Mouse (Mus musculus) testis, adult 2 months (tissue): ENCODE results near the gene Sipa1l1. TPM values are rescaled to one million over a fixed set of nuclear protein-coding genes. Genes with fewer than 3 reads are reported as not detected.
A peak's percentile ranks its signal among the peaks of the same experiment; 100 is the strongest.

Source experiments
- H3K27ac ChIP-seq: fragments of 200-500 bp; 2 replicates; pipeline ENCODE4 v1.5.1; 2012; ENCODE audit warnings: low read depth, low read length; ENCODE audit not compliant: control insufficient read depth, insufficient read depth
- H3K27me3 ChIP-seq: fragments of 200-500 bp; 2 replicates; pipeline ENCODE4 v1.6.1; 2012; ENCODE audit warnings: mild to moderate bottlenecking, low read length, moderate library complexity; ENCODE audit not compliant: control insufficient read depth, insufficient read depth
- H3K36me3 ChIP-seq: fragments of 200-500 bp; 2 replicates; pipeline ENCODE4 v1.6.1; 2012; ENCODE audit warnings: mild to moderate bottlenecking, low read length; ENCODE audit not compliant: control insufficient read depth, insufficient read depth
- H3K4me1 ChIP-seq: fragments of 200-500 bp; 2 replicates; pipeline ENCODE4 v1.6.1; 2012; ENCODE audit warnings: low read length; ENCODE audit not compliant: control insufficient read depth, insufficient read depth
- H3K4me3 ChIP-seq: fragments of 200-500 bp; 2 replicates; pipeline ENCODE4 v1.5.1; 2012; ENCODE audit warnings: low read depth, mild to moderate bottlenecking, low read length, moderate library complexity, mixed read lengths; ENCODE audit not compliant: control insufficient read depth
- CTCF ChIP-seq: fragments of 200-500 bp; IDR thresholded peaks from 2 replicates; pipeline ENCODE4 v1.5.1; 2012; ENCODE audit warnings: low read depth, mild to moderate bottlenecking, inconsistent platforms, low read length, moderate library complexity; ENCODE audit not compliant: control insufficient read depth, insufficient read depth, insufficient replicate concordance
- POLR2A ChIP-seq: fragments of 200-500 bp; IDR thresholded peaks from 2 replicates; pipeline ENCODE4 v1.6.1; 2012; ENCODE audit warnings: low read depth, mild to moderate bottlenecking, inconsistent platforms, low read length, moderate library complexity; ENCODE audit not compliant: control insufficient read depth
- polyA plus RNA-seq: library from polyadenylated mRNA; depleted of rRNA; stranded (reverse); fragments of >200 nt; gene quantifications from 2 replicates; pipeline ENCODE4 v1.2.3, GENCODE M21; 2012; rRNA removed

Gene Sipa1l1
- polyA plus RNA-seq, result 19.5 and 22.5 TPM in 2 replicates

GRCm38 (mm10) chr12:82168820-82169533 lies at the start of gene Sipa1l1:
Gene Sipa1l1 (plus strand): TSS chr12:82169320.
- TF ChIP-seq CTCF (0 out of 2 replicates have a peak, but pooled peaks have one; percentile 4), POLR2A (peak; percentile 81)
- Histone ChIP-seq H3K4me3 (peak within 1 kb of the TSS; percentile 94), H3K36me3 (no peaks in the 10 kb centered on the region), H3K27me3 (no peaks in the 10 kb centered on the region), H3K27ac (peak within 1 kb of the TSS; percentile 83), H3K4me1 (peaks cover 7% of the 10 kb centered on the region)

- H3K36me3 ChIP-seq, result no peaks in the 10 kb centered on the region
- no peak overlapping the region for H3K4me3 ChIP-seq
- TF ChIP-seq POLR2A (no peak), CTCF (no peak)
- H3K4me1 ChIP-seq, result peaks cover 2% of the 10 kb centered on the region; the same call in 1 of the 2 replicates
- no peaks in the 10 kb centered on the region for H3K27me3 ChIP-seq
- H3K27ac ChIP-seq, result no peak overlapping the region
These were observed 47.2 kb upstream of the Sipa1l1 start for GRCm38 (mm10) chr12:82121947-82122346.

GRCm38 (mm10) chr12:82122450-82123249 lies 46.5 kb upstream of the Sipa1l1 start:
- Histone ChIP-seq H3K27me3 (no peaks in the 10 kb centered on the region), H3K36me3 (no peaks in the 10 kb centered on the region), H3K4me1 (peaks cover 2% of the 10 kb centered on the region; the same call in 1 of the 2 replicates), H3K27ac (no peak overlapping the region), H3K4me3 (no peak overlapping the region)
- TF ChIP-seq CTCF (no peak), POLR2A (no peak)

GRCm38 (mm10) chr12:82126796-82127195 lies 42.3 kb upstream of the Sipa1l1 start:
- TF ChIP-seq CTCF (no peak), POLR2A (no peak)
- H3K27me3 ChIP-seq, result no peaks in the 10 kb centered on the region
- no peaks in the 10 kb centered on the region for H3K36me3 ChIP-seq
- H3K4me3 ChIP-seq, result no peak overlapping the region
- H3K4me1 ChIP-seq, result no peaks in the 10 kb centered on the region
- H3K27ac ChIP-seq, result no peak overlapping the region

GRCm38 (mm10) chr12:82139234-82140166 lies 29.6 kb upstream of the Sipa1l1 start:
- Histone ChIP-seq H3K36me3 (no peaks in the 10 kb centered on the region), H3K4me3 (no peak overlapping the region; the same call in none of the 2 replicates), H3K27ac (no peak overlapping the region), H3K27me3 (no peaks in the 10 kb centered on the region), H3K4me1 (no peaks in the 10 kb centered on the region)
- TF ChIP-seq POLR2A (no peak), CTCF (no peak)

GRCm38 (mm10) chr12:82143371-82143770 lies 25.7 kb upstream of the Sipa1l1 start:
- TF ChIP-seq POLR2A (no peak), CTCF (no peak)
- Histone ChIP-seq H3K4me1 (no peaks in the 10 kb centered on the region), H3K27me3 (no peaks in the 10 kb centered on the region), H3K4me3 (no peak overlapping the region), H3K27ac (no peak overlapping the region), H3K36me3 (no peaks in the 10 kb centered on the region)

GRCm38 (mm10) chr12:82145173-82145572 lies 23.9 kb upstream of the Sipa1l1 start:
- H3K27ac ChIP-seq, result no peak overlapping the region
- TF ChIP-seq CTCF (no peak), POLR2A (no peak)
- H3K27me3 ChIP-seq, result no peaks in the 10 kb centered on the region
- no peak overlapping the region for H3K4me3 ChIP-seq
- no peaks in the 10 kb centered on the region for H3K36me3 ChIP-seq
- no peaks in the 10 kb centered on the region for H3K4me1 ChIP-seq
